Mouse (Mus musculus) ES-E14 (cell line): ENCODE measurements at regions not wholly inside any gene's neighbourhood (a gene's known extent, or its start where the extent isn't known, plus 50 kb on each side); places are given as distances from the start of the nearest gene placed in this dataset.

Experiments used
- CHD2 ChIP-seq: IDR thresholded peaks from 2 replicates; pipeline ENCODE4 v1.6.1; 2014; ENCODE audit warnings: mild to moderate bottlenecking, low read depth, low read length, inconsistent platforms
- HCFC1 ChIP-seq: IDR thresholded peaks from 2 replicates; pipeline ENCODE4 v1.6.1; 2012; ENCODE audit warnings: low read length, inconsistent platforms, borderline replicate concordance; ENCODE audit not compliant: insufficient read depth
- MAFK ChIP-seq: IDR thresholded peaks from 2 replicates; pipeline ENCODE4 v1.6.1; 2014; ENCODE audit warnings: mild to moderate bottlenecking, low read depth, low read length, inconsistent platforms; ENCODE audit not compliant: insufficient read depth
- ZC3H11A ChIP-seq: IDR thresholded peaks from 2 replicates; pipeline ENCODE4 v1.6.1; 2012; ENCODE audit warnings: low read depth, mild to moderate bottlenecking, inconsistent platforms, low read length, borderline replicate concordance
- ZNF384 ChIP-seq: IDR thresholded peaks from 2 replicates; pipeline ENCODE4 v1.6.1; 2012; ENCODE audit warnings: low read depth, low read length, inconsistent platforms

DNA sequence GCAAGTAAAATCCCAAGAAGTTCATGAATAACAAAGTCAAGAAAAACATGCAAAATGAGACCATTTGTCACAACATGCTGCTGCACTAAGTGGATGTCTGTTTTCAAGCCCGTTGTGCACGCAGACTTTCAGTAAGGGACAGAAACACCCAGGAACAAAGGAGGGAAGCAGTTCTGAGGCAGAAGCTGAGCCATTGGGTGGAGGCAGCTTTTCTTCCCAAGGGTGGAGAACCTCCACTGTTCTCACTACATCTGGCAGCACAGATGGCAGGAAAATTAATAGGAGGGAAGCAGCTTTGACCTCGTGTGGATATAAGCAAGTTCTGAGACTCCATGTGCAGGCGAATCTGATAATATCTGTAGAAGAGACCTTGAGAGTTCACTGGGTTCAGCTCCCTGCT is 1529.3 kb downstream of the Efnb2 start:
- TF ChIP-seq ZC3H11A (no peak), MAFK (no peak), ZNF384 (no peak), CHD2 (no peak), HCFC1 (no peak)
